ENCODE assay signal across 8 mouse cellular contexts in genomic region chr14:30457897-30458296, GRCm38 (mm10). TPM values are rescaled to one million over a fixed set of nuclear protein-coding genes. Genes with fewer than 3 reads are reported as not detected.
DNase-seq lines count a peak whose midpoint lies in the region; ATAC-seq and TF ChIP-seq lines count a peak whose summit lies in the region.
"Had no signal": no experiment of that assay in that cellular context is flagged by ENCODE, and none has a peak within 500 bp of the region (broad histone marks: within the 10 kb centered on the region; RNA-seq: fewer than 3 reads in every experiment).

No protein-coding gene starts in this region.

- peak; percentile 10 for DNase-seq in liver, adult 2 months (ENCODE audit: extremely low read depth, low read depth, low spot score)
- DNase-seq in frontal cortex, postnatal 36 days (ENCODE audit: low spot score in 2 of 2) = peak; percentile 50 to 70
- peak; percentile 90 for DNase-seq in lung, postnatal 0 days (ENCODE audit: low spot score)
- peak; percentile 43 to 67 for DNase-seq in spleen, postnatal 4 days (ENCODE audit: low spot score in 2 of 2)
- no peak for DNase-seq in cerebellum, postnatal 14 days
- no peak for DNase-seq in embryonic facial prominence, embryonic 10.5 days (ENCODE audit: low spot score)

- H3K36me3 ChIP-seq in liver, adult 2 months (ENCODE audit: control insufficient read depth, insufficient read depth, low read length) = no peaks in the 10 kb centered on the region
- no peaks in the 10 kb centered on the region for H3K36me3 ChIP-seq in liver, embryonic 12.5 days
- H3K36me3 ChIP-seq in lung, postnatal 0 days (ENCODE audit: insufficient read depth, low read length) = no peaks in the 10 kb centered on the region
- H3K36me3 ChIP-seq in embryonic facial prominence, embryonic 10.5 days (replicated peaks) = no peaks in the 10 kb centered on the region
- H3K36me3 ChIP-seq: forebrain, embryonic 10.5 days had no signal

- H3K27me3 ChIP-seq in liver, adult 2 months (ENCODE audit: control insufficient read depth, insufficient read depth, low read length) = 0 out of 2 replicates have a peak, but pooled peaks cover 2% of the 10 kb centered on the region
- H3K27me3 ChIP-seq in liver, embryonic 12.5 days (replicated peaks) = peaks cover 10% of the 10 kb centered on the region; the same call in 1 of the 2 replicates
- H3K27me3 ChIP-seq in lung, postnatal 0 days (replicated peaks; ENCODE audit: insufficient read depth, low read length) = no peaks in the 10 kb centered on the region
- H3K27me3 ChIP-seq in embryonic facial prominence, embryonic 10.5 days (replicated peaks; ENCODE audit: low read depth, poor library complexity, severe bottlenecking) = peaks cover 43% of the 10 kb centered on the region

- no peaks in the 10 kb centered on the region for H3K79me2 ChIP-seq in liver, adult 2 months (ENCODE audit: control insufficient read depth, insufficient read depth, low read length)

- TF ChIP-seq EP300 in lung, postnatal 0 days (IDR thresholded peaks at IDR 0.05) = peak; percentile 68

- no peaks in the 10 kb centered on the region for H3K9me3 ChIP-seq in liver, embryonic 12.5 days (replicated peaks)
- H3K9me3 ChIP-seq in lung, postnatal 0 days (ENCODE audit: low read length) = no peaks in the 10 kb centered on the region
- H3K9me3 ChIP-seq in embryonic facial prominence, embryonic 10.5 days = no peaks in the 10 kb centered on the region
- H3K9me3 ChIP-seq: forebrain, embryonic 10.5 days had no signal

- no peak for TF ChIP-seq CTCF in liver, adult 2 months (IDR thresholded peaks at IDR 0.05; ENCODE audit: low read depth, low read length)
- TF ChIP-seq CTCF in lung, postnatal 0 days (IDR thresholded peaks at IDR 0.05) = no peak

- H3K4me3 ChIP-seq in liver, adult 2 months (ENCODE audit: insufficient read depth, low read depth, low read length) = no peak overlapping the region
- no peak overlapping the region for H3K4me3 ChIP-seq in liver, embryonic 12.5 days
- no peak overlapping the region for H3K4me3 ChIP-seq in lung, postnatal 0 days (ENCODE audit: low read depth, low read length)
- no peak overlapping the region for H3K4me3 ChIP-seq in embryonic facial prominence, embryonic 10.5 days
- H3K4me3 ChIP-seq: forebrain, embryonic 10.5 days had no signal

- H3K4me2 ChIP-seq in liver, embryonic 12.5 days = no peak overlapping the region
- H3K4me2 ChIP-seq in lung, postnatal 0 days (replicated peaks; ENCODE audit: low read depth, low read length) = no peak overlapping the region

- 33% methylated on average over 2 of the region's 2 CpGs for WGBS in liver, adult 2 months
- 12% methylated on average over 2 of the region's 2 CpGs for WGBS in liver, embryonic 12.5 days (ENCODE audit: insufficient replicate concordance)
- 23% methylated on average over 2 of the region's 2 CpGs for WGBS in lung, postnatal 0 days
- 56% methylated on average over 2 of the region's 2 CpGs for WGBS in embryonic facial prominence, embryonic 10.5 days

- H3K27ac ChIP-seq in liver, adult 2 months (replicated peaks; ENCODE audit: insufficient read depth, low read depth, low read length) = no peak overlapping the region
- no peak overlapping the region for H3K27ac ChIP-seq in liver, embryonic 12.5 days
- H3K27ac ChIP-seq in lung, postnatal 0 days (ENCODE audit: low read length) = peak overlapping the region; percentile 78
- no peak overlapping the region for H3K27ac ChIP-seq in embryonic facial prominence, embryonic 10.5 days (replicated peaks)
- H3K27ac ChIP-seq: forebrain, embryonic 10.5 days had no signal

- H3K9ac ChIP-seq in liver, adult 2 months (ENCODE audit: low read depth, low read length) = no peak overlapping the region
- no peak overlapping the region for H3K9ac ChIP-seq in liver, embryonic 12.5 days
- H3K9ac ChIP-seq in lung, postnatal 0 days (replicated peaks; ENCODE audit: low read depth) = no peak overlapping the region

- TF ChIP-seq POLR2A in liver, adult 2 months (IDR thresholded peaks at IDR 0.05; ENCODE audit: extremely low read depth, insufficient read depth, low read length) = no peak

- ATAC-seq in liver, embryonic 12.5 days = no peak
- peak; percentile 71 for ATAC-seq in lung, postnatal 0 days

- H3K4me1 ChIP-seq in liver, adult 2 months (ENCODE audit: control insufficient read depth, insufficient read depth, low read length) = peaks cover 2% of the 10 kb centered on the region; the same call in 1 of the 2 replicates
- H3K4me1 ChIP-seq in liver, embryonic 12.5 days = no peaks in the 10 kb centered on the region
- no peaks in the 10 kb centered on the region for H3K4me1 ChIP-seq in lung, postnatal 0 days (ENCODE audit: insufficient read depth, low read depth, low read length)
- peaks cover 23% of the 10 kb centered on the region for H3K4me1 ChIP-seq in embryonic facial prominence, embryonic 10.5 days

RNA-seq across cellular contexts. Expression of gene Dcp1a, which starts 21.4 kb away (rescaled TPM):
- total RNA-seq in liver, adult 2 months (2014; rRNA removed) = 6.8 and 8.5 TPM in 2 replicates
- 7.4 and 8.9 TPM in 2 replicates for polyA plus RNA-seq in liver, adult 2 months (2012; rRNA removed)
- 15.2 TPM in 2 replicates for polyA plus RNA-seq in liver, embryonic 12.5 days (2016; fragmentation: Nextera tagmentation; extraction: Ambion mirVana)
- 8.8 and 9.0 TPM in 2 replicates for polyA plus RNA-seq in lung, postnatal 0 days (2015; fragmentation: Nextera tagmentation; extraction: Ambion mirVana)
- 39.6 TPM in 2 replicates for polyA plus RNA-seq in embryonic facial prominence, embryonic 10.5 days (2016; fragmentation: Nextera tagmentation; extraction: Ambion mirVana)

RNA-seq across cellular contexts. Expression of gene Cacna1d, which starts 33.4 kb away (rescaled TPM):
- 0.55 and 1.9 TPM in 2 replicates for total RNA-seq in liver, adult 2 months (2014; rRNA removed)
- 0.72 and 0.76 TPM in 2 replicates for polyA plus RNA-seq in liver, adult 2 months (2012; rRNA removed)
- polyA plus RNA-seq in liver, embryonic 12.5 days (2016; fragmentation: Nextera tagmentation; extraction: Ambion mirVana) = 0.37 and 0.46 TPM in 2 replicates
- polyA plus RNA-seq in lung, postnatal 0 days (2015; fragmentation: Nextera tagmentation; extraction: Ambion mirVana) = 12.5 and 14.8 TPM in 2 replicates
- 1.8 and 2.1 TPM in 2 replicates for polyA plus RNA-seq in embryonic facial prominence, embryonic 10.5 days (2016; fragmentation: Nextera tagmentation; extraction: Ambion mirVana)

Comparison
In these comparisons a context has a peak if more than half of its experiments do, and no peak if none do; other contexts are left out.
1. DNase-seq: peak in liver, adult 2 months (single experiment), frontal cortex, postnatal 36 days (2 of 2), lung, postnatal 0 days (single experiment) and spleen, postnatal 4 days (2 of 2); none in cerebellum, postnatal 14 days (0 of 2) and embryonic facial prominence, embryonic 10.5 days (single experiment).